Mouse (Mus musculus) thymus, adult 2 months (tissue): ENCODE data around the gene Ntmt1.

Experiments
- CTCF ChIP-seq: fragments of 200-500 bp; IDR thresholded peaks from 2 replicates; pipeline ENCODE4 v1.5.1; 2012; ENCODE audit warnings: mild to moderate bottlenecking, control low read depth, low read length, moderate library complexity, borderline replicate concordance; ENCODE audit not compliant: control insufficient read depth, poor library complexity, insufficient read depth; ENCODE audit errors: extremely low read depth
- POLR2A ChIP-seq: fragments of 200-500 bp; IDR thresholded peaks from 2 replicates; pipeline ENCODE4 v1.6.1; 2012; ENCODE audit warnings: mild to moderate bottlenecking, low read length, control low read depth, moderate library complexity; ENCODE audit not compliant: control insufficient read depth, poor library complexity, insufficient read depth; ENCODE audit errors: extremely low read depth

DNA sequence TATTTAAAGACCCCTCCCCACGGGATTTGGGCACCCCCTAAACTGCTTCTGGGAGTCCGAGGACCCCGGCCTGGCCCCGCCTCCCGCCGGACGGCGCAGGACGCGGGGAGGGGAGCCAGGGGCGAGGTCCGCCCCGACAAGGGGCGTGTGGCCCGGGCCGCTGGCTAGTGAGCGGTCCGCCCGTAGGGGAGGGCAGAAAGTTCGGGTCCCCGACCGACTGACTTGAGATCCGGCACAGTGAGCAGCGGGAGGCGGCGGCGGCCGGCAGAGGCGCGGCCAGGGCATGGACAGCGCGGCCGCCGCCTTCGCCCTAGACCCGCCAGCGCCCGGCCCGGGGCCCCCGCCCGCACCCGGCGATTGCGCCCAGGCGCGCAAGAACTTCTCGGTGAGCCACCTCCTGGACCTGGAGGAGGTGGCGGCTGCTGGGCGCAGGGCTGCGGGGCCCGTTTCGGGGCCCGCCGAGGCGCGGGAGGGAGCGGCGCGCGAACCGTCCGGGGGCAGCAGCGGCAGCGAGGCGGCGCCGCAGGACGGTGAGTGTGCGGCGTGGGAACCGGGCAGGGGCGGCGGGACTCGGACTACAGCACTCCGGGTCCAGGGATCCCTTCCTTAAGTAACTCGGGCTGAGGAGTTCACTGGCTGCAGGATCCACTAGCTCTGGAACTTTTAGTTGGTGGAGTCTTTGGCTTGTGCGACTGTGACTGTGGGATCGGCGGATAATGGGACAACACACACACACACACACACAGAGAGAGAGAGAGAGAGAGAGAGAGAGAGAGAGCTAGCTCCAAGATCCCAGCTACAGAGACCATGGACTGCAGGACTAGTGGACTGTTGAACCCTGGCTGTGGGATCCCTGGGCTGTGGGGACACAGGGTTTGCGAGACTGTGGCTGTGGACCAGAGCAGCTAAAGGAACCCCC, 37.8 kb downstream of the Ntmt1 start:
- TF ChIP-seq CTCF = no peak
- no peak for TF ChIP-seq POLR2A
